Mouse (Mus musculus) spleen, postnatal 0 days (tissue): Measurements from ENCODE around the gene Il6. TPM values are rescaled to one million over a fixed set of nuclear protein-coding genes. Genes with fewer than 3 reads are reported as not detected.

ENCODE experiments used
- polyA plus RNA-seq: library from polyadenylated mRNA; unstranded; fragments of >200 nt; fragmentation: Nextera tagmentation; extraction: Ambion mirVana; gene quantifications from 2 replicates; pipeline ENCODE4 v1.2.1, GENCODE M21; 2015

Gene Il6
- polyA plus RNA-seq, result 0.57 and 1.3 TPM in 2 replicates

GRCm38 (mm10) chr5:30012726-30013503 is at the start of gene Il6:
Il6 (plus strand) TSS chr5:30013114.

Other genes with a start within 250 kb of the Il6 start
- 230 and 261 TPM in 2 replicates for gene Tyms, start 60.5 kb downstream of the Il6 start, polyA plus RNA-seq
- gene Garem2, start 92.0 kb downstream of the Il6 start, polyA plus RNA-seq, result 0.02 TPM in 1 of 2 replicates, not detected in the other
- gene 3110082J24Rik, start 93.0 kb downstream of the Il6 start, polyA plus RNA-seq, result not detected in 2 replicates
- 69.2 and 77.7 TPM in 2 replicates for gene Hadha, start 142.0 kb downstream of the Il6 start, polyA plus RNA-seq
- gene Hadhb, start 142.1 kb downstream of the Il6 start, polyA plus RNA-seq, result 100 and 103 TPM in 2 replicates
- 0.26 and 0.30 TPM in 2 replicates for gene Adgrf3, start 192.6 kb downstream of the Il6 start, polyA plus RNA-seq
- gene Selenoi, start 219.5 kb downstream of the Il6 start, polyA plus RNA-seq, result 11.6 and 12.6 TPM in 2 replicates